Mouse (Mus musculus) neural tube, embryonic 13.5 days (tissue): Measurements from ENCODE around the gene Tbc1d10c. TPM values are rescaled to one million over a fixed set of nuclear protein-coding genes. Genes with fewer than 3 reads are reported as not detected.

Experiments used
- ATAC-seq: fragments of 200-750 bp; cut with Nextera tagmentation; 2 replicates; pipeline ENCODE4 v1.8.0; 2017; ENCODE audit warnings: low read depth, mild to moderate bottlenecking, moderate TSS enrichment, moderate library complexity
- H3K27ac ChIP-seq: fragments of 300-500 bp; sonication (generic); replicated peaks from 2 replicates; pipeline ENCODE4 v1.5.1; 2015; ENCODE audit warnings: moderate library complexity, mild to moderate bottlenecking, inconsistent platforms
- H3K27me3 ChIP-seq: fragments of 300-500 bp; sonication (generic); 2 replicates; pipeline ENCODE4 v1.6.1; 2015; ENCODE audit warnings: mild to moderate bottlenecking, inconsistent platforms
- H3K36me3 ChIP-seq: fragments of 300-500 bp; sonication (generic); 2 replicates; pipeline ENCODE4 v1.6.1; 2015; ENCODE audit warnings: mild to moderate bottlenecking, inconsistent platforms
- H3K4me1 ChIP-seq: fragments of 300-500 bp; sonication (generic); replicated peaks from 2 replicates; pipeline ENCODE4 v1.6.1; 2015; ENCODE audit warnings: inconsistent platforms
- H3K4me2 ChIP-seq: fragments of 300-500 bp; sonication (generic); 2 replicates; pipeline ENCODE4 v1.6.1; 2015; ENCODE audit warnings: inconsistent platforms, mild to moderate bottlenecking, moderate library complexity
- H3K4me3 ChIP-seq: fragments of 300-500 bp; sonication (generic); 2 replicates; pipeline ENCODE4 v1.5.1; 2015; ENCODE audit warnings: mild to moderate bottlenecking, inconsistent platforms
- H3K9ac ChIP-seq: fragments of 300-500 bp; sonication (generic); 2 replicates; pipeline ENCODE4 v1.6.1; 2015; ENCODE audit warnings: moderate library complexity, mild to moderate bottlenecking, inconsistent platforms
- H3K9me3 ChIP-seq: fragments of 300-500 bp; sonication (generic); 2 replicates; pipeline ENCODE4 v1.6.1; 2016; ENCODE audit warnings: inconsistent platforms
- WGBS: fragments of 180-500 bp; shearing (Covaris S2); methylation state at CpG from one replicate; pipeline ENCODE4 v1.1.7; 2015; 5-methylcytosine and 5-hydroxymethylcytosine counted together
- polyA plus RNA-seq: library from polyadenylated mRNA; unstranded; fragments of >200 nt; fragmentation: Nextera tagmentation; extraction: Ambion mirVana; gene quantifications from 2 replicates; pipeline ENCODE4 v1.2.1, GENCODE M21; 2015

Tbc1d10c gene
- polyA plus RNA-seq, 1 experiment from 2014 or later, result 0.88 TPM

- no peak for ATAC-seq
- Histone ChIP-seq H3K27me3 (no peaks in the 10 kb centered on the region), H3K9ac (no peak overlapping the region), H3K27ac (no peak overlapping the region), H3K4me2 (no peak overlapping the region), H3K4me1 (peaks cover 25% of the 10 kb centered on the region), H3K36me3 (no peaks in the 10 kb centered on the region), H3K9me3 (no peaks in the 10 kb centered on the region), H3K4me3 (no peak overlapping the region)
- WGBS, result 68% methylated on average over 2 of the region's 2 CpGs
Observed at GRCm38 (mm10) chr19:4183689-4184088, 7.4 kb downstream of the Tbc1d10c start.

GRCm38 (mm10) chr19:4181892-4182291 is 9.2 kb downstream of the Tbc1d10c start:
- H3K36me3 ChIP-seq, result no peaks in the 10 kb centered on the region
- no peak overlapping the region for H3K9ac ChIP-seq
- ATAC-seq, result no peak
- no peak overlapping the region for H3K27ac ChIP-seq
- no peak overlapping the region for H3K4me2 ChIP-seq
- no peaks in the 10 kb centered on the region for H3K9me3 ChIP-seq
- WGBS, result 39% methylated on average over 3 of the region's 3 CpGs
- 0 out of 2 replicates have a peak, but pooled peaks cover 2% of the 10 kb centered on the region for H3K27me3 ChIP-seq
- H3K4me1 ChIP-seq, result peaks cover 25% of the 10 kb centered on the region
- H3K4me3 ChIP-seq, result no peak overlapping the region

GRCm38 (mm10) chr19:4180411-4180810 is 10.7 kb downstream of the Tbc1d10c start:
- 86% methylated on average over 7 of the region's 7 CpGs for WGBS
- no peaks in the 10 kb centered on the region for H3K36me3 ChIP-seq
- ATAC-seq, result no peak

GRCm38 (mm10) chr19:4175368-4175947 is 15.6 kb downstream of the Tbc1d10c start, which contains the start of gene Carns1:
Gene Carns1 (minus strand): TSS chr19:4175479.
- peaks cover 13% of the 10 kb centered on the region for H3K4me1 ChIP-seq
- peak within 1 kb of the TSS; percentile 62 for H3K27ac ChIP-seq
- H3K4me2 ChIP-seq, result peak within 1 kb of the TSS; percentile 44
- no peak for ATAC-seq
- peak within 1 kb of the TSS; percentile 58 for H3K9ac ChIP-seq
- no peaks in the 10 kb centered on the region for H3K9me3 ChIP-seq
- peaks cover 3% of the 10 kb centered on the region; the same call in 1 of the 2 replicates for H3K27me3 ChIP-seq
- peak within 1 kb of the TSS; percentile 6; the same call in 1 of the 2 replicates for H3K4me3 ChIP-seq
- 5% methylated on average over 11 of the region's 11 CpGs for whole genome bisulfite sequencing
- no peaks in the 10 kb centered on the region for H3K36me3 ChIP-seq

More at GRCm38 (mm10) chr19:4180411-4180810, 10.7 kb downstream of the Tbc1d10c start:
- Histone ChIP-seq H3K9me3 (no peaks in the 10 kb centered on the region), H3K4me1 (peaks cover 27% of the 10 kb centered on the region), H3K9ac (no peak overlapping the region), H3K4me2 (no peak overlapping the region), H3K4me3 (no peak overlapping the region), H3K27me3 (peaks cover 3% of the 10 kb centered on the region; the same call in 1 of the 2 replicates), H3K27ac (no peak overlapping the region)

GRCm38 (mm10) chr19:4172925-4173324 is 18.2 kb downstream of the Tbc1d10c start:
- Histone ChIP-seq H3K27me3 (peaks cover 3% of the 10 kb centered on the region; the same call in 1 of the 2 replicates), H3K4me1 (peaks cover 27% of the 10 kb centered on the region), H3K9me3 (no peaks in the 10 kb centered on the region), H3K4me3 (no peak overlapping the region), H3K9ac (peak overlapping the region; percentile 18; the same call in 1 of the 2 replicates), H3K4me2 (no peak overlapping the region), H3K36me3 (no peaks in the 10 kb centered on the region), H3K27ac (no peak overlapping the region)
- no peak for ATAC-seq
- WGBS, result 63% methylated on average over 11 of the region's 11 CpGs

GRCm38 (mm10) chr19:4171393-4172290 is 19.4 kb downstream of the Tbc1d10c start:
- peaks cover 27% of the 10 kb centered on the region for H3K4me1 ChIP-seq
- ATAC-seq, result no peak
- WGBS, result 73% methylated on average over 13 of the region's 13 CpGs
- H3K27ac ChIP-seq, result no peak overlapping the region
- H3K9me3 ChIP-seq, result no peaks in the 10 kb centered on the region
- no peak overlapping the region for H3K4me2 ChIP-seq
- no peak overlapping the region for H3K4me3 ChIP-seq
- no peaks in the 10 kb centered on the region; the same call in 1 of the 2 replicates for H3K27me3 ChIP-seq
- H3K9ac ChIP-seq, result 0 out of 2 replicates have a peak overlapping the region, but pooled peaks have one; percentile 17
- H3K36me3 ChIP-seq, result no peaks in the 10 kb centered on the region

- 96% methylated on average over 10 of the region's 10 CpGs for WGBS
- Histone ChIP-seq H3K27ac (no peak overlapping the region), H3K36me3 (no peaks in the 10 kb centered on the region), H3K9me3 (no peaks in the 10 kb centered on the region), H3K4me1 (peaks cover 26% of the 10 kb centered on the region), H3K4me2 (no peak overlapping the region), H3K9ac (0 out of 2 replicates have a peak overlapping the region, but pooled peaks have one; percentile 17), H3K27me3 (no peaks in the 10 kb centered on the region), H3K4me3 (no peak overlapping the region)
- ATAC-seq, result no peak
Observed at GRCm38 (mm10) chr19:4170723-4171392, 20.2 kb downstream of the Tbc1d10c start.

GRCm38 (mm10) chr19:4169810-4170209 is 21.3 kb downstream of the Tbc1d10c start:
- WGBS, result 6% methylated on average over 27 of the region's 27 CpGs
- peak; percentile 56 for ATAC-seq

GRCm38 (mm10) chr19:4169378-4169784 is 21.7 kb downstream of the Tbc1d10c start:
- under 1% methylated on average over 43 of the region's 43 CpGs for WGBS
- ATAC-seq, result peak; percentile 94
- peak overlapping the region; percentile 90 for H3K9ac ChIP-seq
- peak overlapping the region; percentile 86 for H3K4me2 ChIP-seq
- no peaks in the 10 kb centered on the region for H3K27me3 ChIP-seq
- peaks cover 16% of the 10 kb centered on the region for H3K4me1 ChIP-seq
- no peaks in the 10 kb centered on the region for H3K9me3 ChIP-seq
- no peaks in the 10 kb centered on the region for H3K36me3 ChIP-seq
- peak overlapping the region; percentile 94 for H3K27ac ChIP-seq
- peak overlapping the region; percentile 44 for H3K4me3 ChIP-seq

More at GRCm38 (mm10) chr19:4169810-4170209, 21.3 kb downstream of the Tbc1d10c start:
- H3K4me3 ChIP-seq, result peak overlapping the region; percentile 44
- H3K4me2 ChIP-seq, result peak overlapping the region; percentile 86
- no peaks in the 10 kb centered on the region for H3K36me3 ChIP-seq
- H3K9ac ChIP-seq, result peak overlapping the region; percentile 90
- H3K9me3 ChIP-seq, result no peaks in the 10 kb centered on the region
- H3K4me1 ChIP-seq, result peaks cover 16% of the 10 kb centered on the region
- H3K27ac ChIP-seq, result peak overlapping the region; percentile 94
- no peaks in the 10 kb centered on the region for H3K27me3 ChIP-seq

GRCm38 (mm10) chr19:4166678-4167476 is 24.2 kb downstream of the Tbc1d10c start:
- Histone ChIP-seq H3K36me3 (0 out of 2 replicates have a peak, but pooled peaks cover 2% of the 10 kb centered on the region), H3K9ac (0 out of 2 replicates have a peak overlapping the region, but pooled peaks have one; percentile 8), H3K27ac (no peak overlapping the region), H3K4me2 (no peak overlapping the region), H3K4me1 (peaks cover 35% of the 10 kb centered on the region), H3K9me3 (no peaks in the 10 kb centered on the region), H3K4me3 (no peak overlapping the region), H3K27me3 (no peaks in the 10 kb centered on the region)
- no peak for ATAC-seq
- WGBS, result 80% methylated on average over 9 of the region's 9 CpGs

- no peak for ATAC-seq
- Histone ChIP-seq H3K9me3 (no peaks in the 10 kb centered on the region), H3K4me2 (no peak overlapping the region), H3K4me3 (no peak overlapping the region), H3K27ac (no peak overlapping the region), H3K9ac (peak overlapping the region; percentile 36; the same call in 1 of the 2 replicates), H3K27me3 (no peaks in the 10 kb centered on the region), H3K36me3 (peaks cover 20% of the 10 kb centered on the region), H3K4me1 (peaks cover 27% of the 10 kb centered on the region)
- 80% methylated on average over 2 of the region's 2 CpGs for WGBS
Observed at GRCm38 (mm10) chr19:4164721-4165120, 26.4 kb downstream of the Tbc1d10c start.
